Mouse (Mus musculus): ENCODE results near the gene Clic3. TPM values are rescaled to one million over a fixed set of nuclear protein-coding genes. Genes with fewer than 3 reads are reported as not detected.

Gene Clic3
- polyA plus RNA-seq, 1 experiment from 2014 or later: 0.57 TPM

- Histone ChIP-seq H3K36me3 (ENCODE audit: control insufficient read depth, insufficient read depth, low read length) (no peaks in the 10 kb centered on the region), H3K4me1 (replicated peaks; ENCODE audit: control insufficient read depth, insufficient read depth, low read length) (peaks cover 4% of the 10 kb centered on the region; the same call in 1 of the 2 replicates), H3K9ac (ENCODE audit: low read depth, low read length) (no peak overlapping the region), H3K9me3 (ENCODE audit: control insufficient read depth, low read length) (no peaks in the 10 kb centered on the region), H3K27me3 (ENCODE audit: control insufficient read depth, insufficient read depth, low read length) (no peaks in the 10 kb centered on the region), H3K4me2 (replicated peaks; ENCODE audit: low read depth, low read length) (no peak overlapping the region), H3K4me3 (ENCODE audit: low read depth, low read length) (no peak overlapping the region), H3K27ac (ENCODE audit: low read depth, low read length) (no peak overlapping the region)
- DNase-seq (ENCODE audit: low spot score) (no peak), ATAC-seq (ENCODE audit: low FRiP score) (no peak)
- WGBS: 83% methylated on average over 5 of the region's 5 CpGs
Measured at GRCm38 (mm10) chr2:25458911-25459310, 2.3 kb downstream of the Clic3 start.

GRCm38 (mm10) chr2:25460135-25460534 is 3.5 kb downstream of the Clic3 start:
- no peaks in the 10 kb centered on the region for H3K36me3 ChIP-seq (ENCODE audit: control insufficient read depth, insufficient read depth, low read length)
- peaks cover 4% of the 10 kb centered on the region; the same call in 1 of the 2 replicates for H3K4me1 ChIP-seq (replicated peaks; ENCODE audit: control insufficient read depth, insufficient read depth, low read length)
- peak overlapping the region; percentile 84 for H3K27ac ChIP-seq (ENCODE audit: low read depth, low read length)
- peak overlapping the region; percentile 83 for H3K9ac ChIP-seq (ENCODE audit: low read depth, low read length)
- peak overlapping the region; percentile 52 for H3K4me2 ChIP-seq (replicated peaks; ENCODE audit: low read depth, low read length)
- H3K4me3 ChIP-seq (ENCODE audit: low read depth, low read length): peak overlapping the region; percentile 66
- DNase-seq (ENCODE audit: low spot score) (no peak), ATAC-seq (ENCODE audit: low FRiP score) (peak; percentile 33; the same call in 1 of the 2 replicates)
- 29% methylated on average over 5 of the region's 5 CpGs for whole genome bisulfite sequencing
- H3K27me3 ChIP-seq (ENCODE audit: control insufficient read depth, insufficient read depth, low read length): no peaks in the 10 kb centered on the region
- H3K9me3 ChIP-seq (ENCODE audit: control insufficient read depth, low read length): no peaks in the 10 kb centered on the region

GRCm38 (mm10) chr2:25460551-25461309 is 4.1 kb downstream of the Clic3 start, which contains the start of gene Paxx:
Paxx (minus strand) TSS chr2:25461094.
- peak within 1 kb of the TSS; percentile 66 for H3K4me3 ChIP-seq (ENCODE audit: low read depth, low read length)
- WGBS: under 1% methylated on average over 48 of the region's 48 CpGs
- no peaks in the 10 kb centered on the region for H3K27me3 ChIP-seq (ENCODE audit: control insufficient read depth, insufficient read depth, low read length)
- H3K27ac ChIP-seq (ENCODE audit: low read depth, low read length): peak within 1 kb of the TSS; percentile 84
- H3K4me1 ChIP-seq (replicated peaks; ENCODE audit: control insufficient read depth, insufficient read depth, low read length): peaks cover 4% of the 10 kb centered on the region; the same call in 1 of the 2 replicates
- H3K36me3 ChIP-seq (ENCODE audit: control insufficient read depth, insufficient read depth, low read length): no peaks in the 10 kb centered on the region
- DNase-seq (ENCODE audit: low spot score) (peak; percentile 88), ATAC-seq (ENCODE audit: low FRiP score) (peak; percentile 94)
- H3K9ac ChIP-seq (ENCODE audit: low read depth, low read length): peak within 1 kb of the TSS; percentile 83
- peak within 1 kb of the TSS; percentile 52 for H3K4me2 ChIP-seq (replicated peaks; ENCODE audit: low read depth, low read length)
- H3K9me3 ChIP-seq (ENCODE audit: control insufficient read depth, low read length): no peaks in the 10 kb centered on the region

DNA sequence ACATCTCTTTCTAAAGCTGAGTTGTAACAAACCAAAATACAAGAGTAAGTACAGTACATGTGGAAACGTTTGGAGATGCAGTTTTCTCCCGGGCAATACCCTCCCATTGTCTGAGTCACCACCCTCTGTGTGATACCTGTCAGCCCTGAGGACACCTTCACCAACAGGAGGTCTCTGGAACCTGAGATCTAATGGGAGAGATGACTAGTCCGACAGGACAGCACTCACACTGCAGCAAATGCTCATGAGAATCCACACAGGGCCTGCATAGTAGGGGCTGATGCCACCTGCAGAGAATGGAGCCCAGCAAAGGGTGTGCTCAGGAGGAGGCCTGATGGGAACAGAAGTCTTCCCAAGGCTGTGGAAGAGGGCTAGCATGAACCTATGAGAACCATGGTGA is 4.8 kb downstream of the Clic3 start:
- H3K9me3 ChIP-seq (ENCODE audit: control insufficient read depth, low read length): no peaks in the 10 kb centered on the region
- H3K27me3 ChIP-seq (ENCODE audit: control insufficient read depth, insufficient read depth, low read length): no peaks in the 10 kb centered on the region
- ATAC-seq (ENCODE audit: low FRiP score): peak; percentile 28; the same call in 1 of the 2 replicates
- H3K4me2 ChIP-seq (replicated peaks; ENCODE audit: low read depth, low read length): peak overlapping the region; percentile 52
- 38% methylated on average over 3 of the region's 3 CpGs for WGBS
- peaks cover 4% of the 10 kb centered on the region; the same call in 1 of the 2 replicates for H3K4me1 ChIP-seq (replicated peaks; ENCODE audit: control insufficient read depth, insufficient read depth, low read length)
- peak overlapping the region; percentile 66 for H3K4me3 ChIP-seq (ENCODE audit: low read depth, low read length)
- peak overlapping the region; percentile 7; the same call in 1 of the 2 replicates for H3K9ac ChIP-seq (ENCODE audit: low read depth, low read length)
- no peak for DNase-seq (ENCODE audit: low spot score)
- H3K27ac ChIP-seq (ENCODE audit: low read depth, low read length): 0 out of 2 replicates have a peak overlapping the region, but pooled peaks have one; percentile 14
- H3K36me3 ChIP-seq (ENCODE audit: control insufficient read depth, insufficient read depth, low read length): no peaks in the 10 kb centered on the region

GRCm38 (mm10) chr2:25463630-25464029 is 7.0 kb downstream of the Clic3 start:
- no peaks in the 10 kb centered on the region for H3K9me3 ChIP-seq (ENCODE audit: control insufficient read depth, low read length)
- H3K36me3 ChIP-seq (ENCODE audit: control insufficient read depth, insufficient read depth, low read length): no peaks in the 10 kb centered on the region
- no peak overlapping the region for H3K4me3 ChIP-seq (ENCODE audit: low read depth, low read length)
- ATAC-seq (ENCODE audit: low FRiP score): no peak
- H3K27ac ChIP-seq (ENCODE audit: low read depth, low read length): no peak overlapping the region
- WGBS: 88% methylated on average over 3 of the region's 3 CpGs
- no peak for DNase-seq (ENCODE audit: low spot score)
- no peak overlapping the region for H3K9ac ChIP-seq (ENCODE audit: low read depth, low read length)
- H3K4me2 ChIP-seq (replicated peaks; ENCODE audit: low read depth, low read length): no peak overlapping the region
- peaks cover 4% of the 10 kb centered on the region; the same call in 1 of the 2 replicates for H3K4me1 ChIP-seq (replicated peaks; ENCODE audit: control insufficient read depth, insufficient read depth, low read length)
- H3K27me3 ChIP-seq (ENCODE audit: control insufficient read depth, insufficient read depth, low read length): no peaks in the 10 kb centered on the region

GRCm38 (mm10) chr2:25465256-25465655 is 8.6 kb downstream of the Clic3 start:
- Histone ChIP-seq H3K9ac (ENCODE audit: low read depth, low read length) (no peak overlapping the region), H3K27ac (ENCODE audit: low read depth, low read length) (no peak overlapping the region), H3K4me2 (replicated peaks; ENCODE audit: low read depth, low read length) (no peak overlapping the region), H3K4me1 (replicated peaks; ENCODE audit: control insufficient read depth, insufficient read depth, low read length) (no peaks in the 10 kb centered on the region), H3K27me3 (ENCODE audit: control insufficient read depth, insufficient read depth, low read length) (no peaks in the 10 kb centered on the region), H3K4me3 (ENCODE audit: low read depth, low read length) (no peak overlapping the region), H3K36me3 (ENCODE audit: control insufficient read depth, insufficient read depth, low read length) (no peaks in the 10 kb centered on the region), H3K9me3 (ENCODE audit: control insufficient read depth, low read length) (no peaks in the 10 kb centered on the region)
- ATAC-seq (ENCODE audit: low FRiP score) (no peak), DNase-seq (ENCODE audit: low spot score) (no peak)
- 92% methylated on average over 2 of the region's 2 CpGs for WGBS

DNA sequence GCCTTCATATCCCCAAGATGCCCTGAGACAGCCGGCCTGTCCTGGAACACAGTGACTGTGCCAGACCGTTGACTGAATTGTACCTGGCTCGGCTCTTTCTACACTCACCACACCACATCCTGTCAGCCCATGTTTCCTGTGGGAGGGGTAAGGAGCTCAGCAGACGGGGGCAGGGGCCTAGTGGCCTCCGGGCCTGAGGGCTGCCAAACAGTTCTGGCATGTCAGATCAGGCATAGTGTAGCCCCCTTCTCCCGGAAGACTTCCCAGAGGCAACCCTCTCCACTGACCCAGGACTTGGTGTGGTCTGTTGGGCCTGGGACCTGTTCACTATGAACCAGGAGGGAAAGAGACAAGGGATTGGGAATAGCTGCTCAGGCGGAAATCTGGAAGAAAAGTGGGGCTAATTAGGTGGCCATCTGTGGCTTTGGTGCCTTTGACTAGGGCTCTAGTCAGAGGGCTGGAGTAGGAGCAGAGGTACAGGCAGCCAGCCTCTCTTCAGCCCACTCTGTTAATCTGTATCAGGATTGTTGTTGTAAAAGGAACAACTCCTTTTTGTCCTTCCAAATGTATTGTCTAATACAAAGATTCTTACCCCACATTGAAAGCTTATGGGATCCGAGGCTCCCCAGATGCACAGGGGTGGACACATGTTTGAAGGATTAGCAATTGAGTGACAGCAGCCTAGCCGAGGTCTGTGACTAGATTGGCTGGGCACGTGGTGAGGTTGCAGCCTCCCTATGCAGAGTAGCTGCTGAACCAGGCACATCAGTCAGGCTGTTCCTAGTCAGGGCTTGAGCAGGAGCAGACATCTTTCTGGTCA is 9.4 kb downstream of the Clic3 start:
- Histone ChIP-seq H3K4me3 (ENCODE audit: low read depth, low read length) (no peak overlapping the region), H3K27ac (ENCODE audit: low read depth, low read length) (0 out of 2 replicates have a peak overlapping the region, but pooled peaks have one; percentile 17)
- DNase-seq (ENCODE audit: low spot score): no peak

DNA sequence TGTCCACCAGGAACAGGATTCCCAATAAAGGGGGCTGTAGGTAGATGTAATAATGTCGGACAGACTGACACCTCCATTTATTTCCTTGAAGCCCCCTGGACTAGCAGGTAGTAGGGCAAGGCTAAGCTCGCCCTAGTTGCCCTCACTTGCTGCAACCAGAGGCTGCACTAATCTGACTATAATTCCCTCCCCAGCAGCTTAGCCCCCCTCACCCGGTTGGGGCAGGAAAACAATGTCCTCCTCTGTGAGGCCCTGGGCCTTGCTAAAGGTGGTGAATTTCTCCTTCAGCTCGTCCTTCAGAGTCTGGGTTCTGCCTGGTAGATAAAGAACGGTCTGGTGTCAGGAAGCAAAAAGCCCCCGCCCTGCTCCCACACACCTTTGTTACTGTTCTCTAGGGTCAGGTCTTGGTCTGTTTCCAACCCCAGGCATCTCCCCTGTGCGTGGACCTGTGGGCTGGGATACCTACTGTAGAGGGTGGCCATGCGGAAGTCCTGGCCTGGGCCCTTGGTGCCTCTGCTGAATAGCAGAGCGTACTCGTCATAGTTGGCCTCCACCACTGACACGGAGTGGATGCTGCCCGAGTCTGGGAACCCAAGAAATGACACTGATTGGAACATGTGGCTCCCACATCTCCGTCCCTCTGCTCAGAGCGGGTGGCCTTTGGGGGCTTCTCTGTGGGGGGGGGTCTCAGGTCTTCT is 11.1 kb downstream of the Clic3 start:
- no peak for DNase-seq (ENCODE audit: low spot score)
- no peak for ATAC-seq (ENCODE audit: low FRiP score)
- 80% methylated on average over 14 of the region's 14 CpGs for WGBS

More for the DNA sequence above, 9.4 kb downstream of the Clic3 start:
- H3K9ac ChIP-seq (ENCODE audit: low read depth, low read length): no peak overlapping the region
- no peaks in the 10 kb centered on the region for H3K36me3 ChIP-seq (ENCODE audit: control insufficient read depth, insufficient read depth, low read length)
- no peaks in the 10 kb centered on the region for H3K4me1 ChIP-seq (replicated peaks; ENCODE audit: control insufficient read depth, insufficient read depth, low read length)
- WGBS: 56% methylated on average over 10 of the region's 10 CpGs
- H3K4me2 ChIP-seq (replicated peaks; ENCODE audit: low read depth, low read length): no peak overlapping the region
- no peaks in the 10 kb centered on the region for H3K27me3 ChIP-seq (ENCODE audit: control insufficient read depth, insufficient read depth, low read length)
- no peaks in the 10 kb centered on the region for H3K9me3 ChIP-seq (ENCODE audit: control insufficient read depth, low read length)
- no peak for ATAC-seq (ENCODE audit: low FRiP score)

More for the DNA sequence above, 11.1 kb downstream of the Clic3 start:
- H3K27ac ChIP-seq (ENCODE audit: low read depth, low read length): no peak overlapping the region
- H3K36me3 ChIP-seq (ENCODE audit: control insufficient read depth, insufficient read depth, low read length): no peaks in the 10 kb centered on the region
- no peak overlapping the region for H3K4me2 ChIP-seq (replicated peaks; ENCODE audit: low read depth, low read length)
- no peaks in the 10 kb centered on the region for H3K9me3 ChIP-seq (ENCODE audit: control insufficient read depth, low read length)
- H3K4me1 ChIP-seq (replicated peaks; ENCODE audit: control insufficient read depth, insufficient read depth, low read length): no peaks in the 10 kb centered on the region
- H3K9ac ChIP-seq (ENCODE audit: low read depth, low read length): no peak overlapping the region
- no peak overlapping the region for H3K4me3 ChIP-seq (ENCODE audit: low read depth, low read length)
- H3K27me3 ChIP-seq (ENCODE audit: control insufficient read depth, insufficient read depth, low read length): no peaks in the 10 kb centered on the region
